Comparison of ENCODE assay signal across 27 mouse cellular contexts in genomic region chr2:34832766-34833457, GRCm38 (mm10). TPM values are rescaled to one million over a fixed set of nuclear protein-coding genes. Genes with fewer than 3 reads are reported as not detected.
"Had no signal": no experiment of that assay in that cellular context is flagged by ENCODE, and none has a peak within 500 bp of the region (broad histone marks: within the 10 kb centered on the region; RNA-seq: fewer than 3 reads in every experiment).

Gm34653 (plus strand) TSS chr2:34833007.

RNA-seq across cellular contexts. Expression of gene Gm34653, which starts in this region (rescaled TPM):
- total RNA-seq: gastrocnemius, postnatal 36 days; heart, adult 18-20 months; heart, adult 8-10 months; heart, postnatal 10 days; heart, postnatal 25 days; heart, postnatal 4 days; layer of hippocampus, adult 2 months; layer of hippocampus, postnatal 10 days; layer of hippocampus, postnatal 25 days; left cerebral cortex, postnatal 14 days; left cerebral cortex, postnatal 36 days had no signal
- polyA plus RNA-seq: heart, embryonic 10.5 days; heart, embryonic 12.5 days; heart, embryonic 14.5 days; heart, embryonic 16.5 days; hindbrain, embryonic 10.5 days; hindbrain, embryonic 12.5 days; hindbrain, embryonic 14.5 days; hindbrain, embryonic 16.5 days; inflammation-experienced regulatory T-cells, adult 6 months; intestine, embryonic 15.5 days; intestine, postnatal 0 days; kidney, embryonic 14.5 days; kidney, embryonic 16.5 days; limb, embryonic 10.5 days; liver, embryonic 14.5 days; liver, embryonic 16.5 days had no signal
